Mouse (Mus musculus) spleen, adult 2 months (tissue): ENCODE data around the gene Ptp4a2. TPM values are rescaled to one million over a fixed set of nuclear protein-coding genes. Genes with fewer than 3 reads are reported as not detected.
A peak's percentile ranks its signal among the peaks of the same experiment; 100 is the strongest.

Experiments
- DNase-seq, 2 experiments: peaks; one replicate each; pipeline versions ENCODE4 v3.0.0 to v3.0.0-alpha.2; 2012 to 2021; ENCODE audit warnings: low spot score in 2 of 2, low read depth in 1 of 2
- H3K27ac ChIP-seq: fragments of 200-500 bp; 2 replicates; pipeline ENCODE4 v1.5.1; 2012; ENCODE audit warnings: low read length, inconsistent platforms; ENCODE audit not compliant: insufficient read depth
- H3K27me3 ChIP-seq: fragments of 200-500 bp; 2 replicates; pipeline ENCODE4 v1.6.1; 2012; ENCODE audit warnings: mild to moderate bottlenecking, moderate library complexity, low read length, inconsistent platforms; ENCODE audit not compliant: control insufficient read depth, insufficient read depth
- H3K36me3 ChIP-seq: fragments of 200-500 bp; 2 replicates; pipeline ENCODE4 v1.6.1; 2012; ENCODE audit warnings: mild to moderate bottlenecking, low read length, inconsistent platforms; ENCODE audit not compliant: control insufficient read depth, insufficient read depth
- H3K4me1 ChIP-seq: fragments of 200-500 bp; 2 replicates; pipeline ENCODE4 v1.6.1; 2011; ENCODE audit warnings: inconsistent platforms; ENCODE audit not compliant: control insufficient read depth, insufficient read depth, insufficient read length
- H3K4me3 ChIP-seq: fragments of 200-500 bp; 2 replicates; pipeline ENCODE4 v1.5.1; 2011; ENCODE audit warnings: mild to moderate bottlenecking, inconsistent platforms; ENCODE audit not compliant: insufficient read depth, insufficient read length; ENCODE audit errors: extremely low read depth
- CTCF ChIP-seq: fragments of 200-500 bp; IDR thresholded peaks from 2 replicates; pipeline ENCODE4 v1.5.1; 2011; ENCODE audit warnings: mild to moderate bottlenecking, inconsistent platforms; ENCODE audit not compliant: insufficient read depth, insufficient read length, insufficient replicate concordance; ENCODE audit errors: extremely low read depth
- POLR2A ChIP-seq: fragments of 200-500 bp; IDR thresholded peaks from 2 replicates; pipeline ENCODE4 v1.6.1; 2011; ENCODE audit warnings: low read depth, low read length, inconsistent platforms
- WGBS: fragments of 180-500 bp; shearing (Covaris S2); methylation state at CpG from one replicate; pipeline ENCODE4 v1.1.7; 2018; 5-methylcytosine and 5-hydroxymethylcytosine counted together
- polyA plus RNA-seq: library from polyadenylated mRNA; depleted of rRNA; stranded (reverse); fragments of >200 nt; gene quantifications from 2 replicates; pipeline ENCODE4 v1.2.3, GENCODE M21; 2012

Gene Ptp4a2
- polyA plus RNA-seq, 1 experiment = 51.1 TPM

DNA sequence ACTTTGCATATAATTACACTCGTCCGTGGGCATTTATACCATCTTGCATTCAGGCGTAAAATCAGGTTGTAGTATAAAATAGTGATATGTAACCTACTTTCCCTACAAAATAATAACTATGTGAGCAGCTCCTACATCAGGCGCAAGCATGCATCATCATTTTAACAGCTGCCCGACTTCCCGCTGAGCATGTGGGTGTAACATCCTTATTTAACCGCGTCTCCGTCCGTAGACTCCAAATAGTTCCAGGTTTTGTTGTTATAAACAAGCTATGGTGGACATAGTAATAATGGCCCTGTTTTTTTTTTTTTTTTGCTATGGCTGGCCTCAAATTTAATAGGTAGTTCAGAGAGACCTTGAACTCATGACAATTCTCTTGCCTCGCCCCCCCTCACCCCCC lies 64.4 kb downstream of the Ptp4a2 start:
- Histone ChIP-seq H3K27ac (no peak overlapping the region), H3K4me3 (no peak overlapping the region), H3K27me3 (no peaks in the 10 kb centered on the region), H3K36me3 (no peaks in the 10 kb centered on the region), H3K4me1 (peaks cover 19% of the 10 kb centered on the region; the same call in 1 of the 2 replicates)
- DNase-seq = no peak
- TF ChIP-seq CTCF = no peak
- TF ChIP-seq POLR2A = no peak
- WGBS = 90% methylated on average over 11 of the region's 11 CpGs

DNA sequence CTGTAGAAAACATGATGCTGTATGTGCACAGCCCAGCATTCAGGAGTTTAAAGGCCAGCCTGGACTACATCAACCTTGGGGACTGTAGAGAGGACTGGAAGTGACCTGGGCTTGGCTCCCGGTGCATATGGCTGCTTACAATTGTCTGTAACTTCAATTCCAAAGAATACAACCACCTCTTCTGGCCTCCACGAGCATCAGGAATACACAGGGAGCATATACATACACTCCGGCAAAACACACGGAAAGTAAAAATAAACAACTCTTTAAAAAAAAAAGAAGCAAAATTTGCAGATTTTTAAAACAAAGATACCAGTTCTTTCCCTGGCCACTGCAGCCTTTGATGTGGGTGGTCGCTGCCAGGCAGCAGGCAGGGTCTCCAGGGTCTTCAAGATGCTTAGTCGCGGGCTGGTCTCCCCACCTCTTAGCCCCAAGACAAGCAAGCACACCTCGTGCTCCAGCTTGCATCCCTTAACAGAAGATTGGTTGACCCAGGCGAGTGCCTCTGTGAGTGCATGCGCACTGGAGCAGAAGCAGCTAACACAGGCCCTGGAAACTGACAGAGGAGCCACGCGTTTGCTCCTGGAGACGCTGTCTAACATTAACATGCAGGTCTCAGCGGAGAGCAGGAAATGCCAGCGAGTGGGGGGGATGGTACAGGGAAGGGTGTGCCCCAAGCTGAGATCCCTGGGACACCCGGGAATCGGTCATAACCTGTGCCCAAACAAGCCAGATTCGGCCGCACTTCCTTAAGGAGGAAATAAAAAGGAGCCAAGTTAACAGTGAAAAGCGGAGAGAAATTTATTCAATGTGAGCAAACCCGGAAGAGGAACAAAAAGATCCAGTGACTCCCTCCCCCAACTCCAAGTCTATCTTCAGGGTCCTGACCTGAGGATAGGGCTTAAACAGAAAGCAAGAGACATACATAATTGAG lies 66.1 kb downstream of the Ptp4a2 start:
- peaks cover 34% of the 10 kb centered on the region; the same call in 1 of the 2 replicates for H3K4me1 ChIP-seq
- no peak for TF ChIP-seq CTCF
- TF ChIP-seq POLR2A = peak; percentile 46; the same call in 1 of the 2 replicates
- no peaks in the 10 kb centered on the region for H3K27me3 ChIP-seq
- peak overlapping the region; percentile 46 for H3K4me3 ChIP-seq
- H3K36me3 ChIP-seq = no peaks in the 10 kb centered on the region
- DNase-seq = peak in 1 of 2 experiments; percentile 61
- peak overlapping the region; percentile 92 for H3K27ac ChIP-seq
- 19% methylated on average over 21 of the region's 21 CpGs for WGBS

DNA sequence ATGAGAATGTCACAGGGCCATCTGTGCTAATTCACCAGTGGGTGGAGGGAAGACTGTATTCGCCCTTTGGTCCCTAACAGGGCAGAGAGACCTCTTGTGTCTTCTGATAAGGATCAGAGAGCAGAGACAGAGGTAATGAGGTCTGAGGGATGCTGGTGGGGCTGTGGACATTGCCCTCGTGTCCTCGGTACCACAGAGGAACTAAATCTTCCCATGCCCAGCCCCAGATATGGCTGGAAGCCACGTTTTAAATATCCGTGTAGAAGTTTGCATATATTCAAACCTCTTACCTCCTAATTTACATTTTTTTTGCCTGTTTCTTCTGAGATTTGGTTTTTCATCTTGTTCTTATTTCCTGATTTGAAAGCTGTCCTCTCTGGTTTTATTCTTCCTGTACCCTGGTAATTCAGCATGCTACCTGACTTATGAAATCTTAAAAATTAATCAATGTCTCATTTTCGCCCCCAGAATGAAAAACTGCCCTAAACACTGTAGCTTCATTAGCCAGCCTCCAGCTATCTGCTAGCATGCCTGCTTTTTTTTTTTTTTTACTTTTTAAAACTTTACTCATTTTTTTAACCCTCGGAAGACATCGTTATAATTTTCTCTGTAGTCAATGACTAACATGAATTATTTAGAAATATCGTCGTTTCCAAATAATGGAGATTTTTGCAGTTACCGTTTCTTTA lies 67.1 kb downstream of the Ptp4a2 start:
- peak in 1 of 2 experiments; percentile 59 for DNase-seq
- H3K27ac ChIP-seq = peak overlapping the region; percentile 92
- WGBS = 54% methylated on average over 11 of the region's 11 CpGs

DNA sequence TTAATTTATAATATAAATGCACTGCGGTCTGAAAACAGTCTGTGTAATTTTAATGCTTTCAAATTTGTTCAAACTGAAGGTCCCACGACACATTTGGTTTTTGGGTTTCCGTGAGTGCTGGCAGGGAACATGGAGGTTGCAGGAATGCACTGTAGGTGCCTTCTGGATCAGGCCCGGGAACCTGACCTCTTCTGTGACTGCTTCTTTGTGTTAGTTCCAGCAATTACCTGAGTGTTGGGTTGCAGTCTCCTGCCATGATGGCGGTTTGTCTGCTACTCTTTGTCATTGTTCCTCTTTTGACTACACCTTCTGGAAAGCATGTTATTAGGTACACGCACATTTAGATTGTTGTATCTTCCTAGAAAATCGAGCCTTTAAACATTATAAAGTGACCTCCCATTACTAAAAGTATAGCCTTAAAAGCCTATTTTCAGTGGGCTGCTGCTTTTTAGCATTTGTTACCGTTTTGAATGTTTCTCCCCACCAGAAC lies 67.7 kb downstream of the Ptp4a2 start:
- Histone ChIP-seq H3K27ac (peak overlapping the region; percentile 79), H3K4me3 (no peak overlapping the region), H3K27me3 (no peaks in the 10 kb centered on the region), H3K36me3 (no peaks in the 10 kb centered on the region), H3K4me1 (peaks cover 36% of the 10 kb centered on the region; the same call in 1 of the 2 replicates)
- TF ChIP-seq POLR2A (no peak), CTCF (no peak)
- DNase-seq = no peak
- WGBS = 75% methylated on average over 8 of the region's 8 CpGs

More for the DNA sequence above, 67.1 kb downstream of the Ptp4a2 start:
- TF ChIP-seq CTCF (no peak), POLR2A (peak; percentile 86)
- Histone ChIP-seq H3K27me3 (no peaks in the 10 kb centered on the region), H3K36me3 (no peaks in the 10 kb centered on the region), H3K4me1 (peaks cover 36% of the 10 kb centered on the region; the same call in 1 of the 2 replicates), H3K4me3 (peak overlapping the region; percentile 46; the same call in 1 of the 2 replicates)

DNA sequence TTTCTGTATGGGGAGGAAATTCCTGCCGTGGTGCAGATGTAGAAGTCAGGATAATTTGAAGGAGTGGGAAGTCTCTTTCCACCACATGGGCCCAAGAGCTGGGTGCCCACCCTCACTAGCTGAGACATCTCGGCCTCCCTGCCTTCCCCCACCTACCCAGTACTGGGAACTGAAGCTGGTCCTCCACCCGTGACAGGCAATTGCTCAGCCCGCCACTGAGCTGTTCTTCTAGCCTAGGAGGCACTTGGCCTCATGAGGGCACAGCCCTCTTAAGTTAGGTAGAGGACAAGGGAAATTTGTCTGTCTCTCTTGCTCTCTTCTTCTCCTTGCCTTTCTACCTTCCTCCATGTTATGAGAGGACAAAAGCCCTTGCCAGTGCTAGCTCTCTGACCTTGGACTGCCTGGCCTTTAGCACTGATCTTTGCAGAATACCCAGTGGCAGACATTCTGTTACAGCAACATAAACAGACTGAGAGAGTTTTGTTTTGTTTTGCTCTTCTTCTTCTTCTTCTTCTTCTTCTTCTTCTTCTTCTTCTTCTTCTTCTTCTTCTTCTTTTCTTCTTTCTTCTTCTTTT lies 68.3 kb downstream of the Ptp4a2 start:
- Histone ChIP-seq H3K36me3 (no peaks in the 10 kb centered on the region), H3K4me3 (no peak overlapping the region), H3K27ac (peak overlapping the region; percentile 79), H3K27me3 (no peaks in the 10 kb centered on the region), H3K4me1 (peaks cover 42% of the 10 kb centered on the region; the same call in 1 of the 2 replicates)
- TF ChIP-seq POLR2A (no peak), CTCF (no peak)
- WGBS = 57% methylated on average over 4 of the region's 4 CpGs
- DNase-seq = peak in 1 of 2 experiments; percentile 63

DNA sequence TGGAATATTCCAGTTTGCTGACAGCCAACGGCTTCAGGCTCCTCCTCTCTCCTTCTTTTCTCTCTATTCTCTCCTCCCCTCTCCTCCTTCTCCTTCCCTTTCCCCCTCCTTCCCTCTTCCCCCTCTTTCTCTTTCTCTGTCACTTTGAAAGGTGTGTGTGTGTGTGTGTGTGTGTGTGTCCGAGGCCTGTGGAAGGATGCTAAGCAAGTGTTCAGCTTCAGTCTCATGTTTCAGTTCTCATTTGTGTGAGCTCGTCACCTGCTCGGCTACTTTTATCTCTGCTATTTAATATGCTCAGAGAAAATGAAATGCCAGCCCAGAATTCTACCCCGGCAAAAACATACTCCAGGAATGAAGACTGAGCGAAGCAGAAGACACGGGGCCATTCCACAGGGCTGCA lies 69.6 kb downstream of the Ptp4a2 start:
- 59% methylated on average over 7 of the region's 7 CpGs for WGBS
- peaks cover 42% of the 10 kb centered on the region; the same call in 1 of the 2 replicates for H3K4me1 ChIP-seq
- peak overlapping the region; percentile 82 for H3K27ac ChIP-seq
- no peak for TF ChIP-seq CTCF
- no peak for TF ChIP-seq POLR2A
- no peak overlapping the region for H3K4me3 ChIP-seq
- no peak for DNase-seq
- no peaks in the 10 kb centered on the region for H3K36me3 ChIP-seq
- no peaks in the 10 kb centered on the region for H3K27me3 ChIP-seq
